Mouse (Mus musculus): ENCODE measurements around the gene Rab7b. TPM values are rescaled to one million over a fixed set of nuclear protein-coding genes. Genes with fewer than 3 reads are reported as not detected.

Rab7b gene
- total and polyA plus RNA-seq, 2 experiments from 2014 or later: 1.2 to 1.4 TPM

DNA sequence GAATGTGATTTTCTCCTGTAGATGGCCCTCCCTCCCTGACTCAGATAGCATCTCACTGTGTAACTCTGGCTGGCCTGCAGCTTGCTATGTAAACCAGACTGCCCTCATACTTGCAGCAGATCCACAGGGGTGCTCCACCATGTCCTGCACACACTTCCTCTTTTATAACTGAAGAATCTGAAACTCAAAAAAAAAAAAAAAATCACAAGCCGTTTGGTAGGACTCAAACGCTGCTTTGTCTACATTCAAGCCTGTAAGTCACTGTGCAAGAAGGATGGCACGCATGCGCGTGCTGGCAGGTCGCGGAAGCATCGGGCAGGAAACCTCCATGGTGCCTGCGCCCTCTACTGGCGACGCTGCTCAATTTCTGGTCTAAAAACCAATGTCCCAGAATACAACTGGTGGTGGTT is 30.5 kb upstream of the Rab7b start:
- H3K4me2 ChIP-seq (ENCODE audit: low read depth, low read length, poor library complexity, severe bottlenecking): peak overlapping the region; percentile 28
- H3K4me3 ChIP-seq (ENCODE audit: low read depth, low read length): peak overlapping the region; percentile 17; the same call in 1 of the 2 replicates
- no peaks in the 10 kb centered on the region for H3K36me3 ChIP-seq (ENCODE audit: insufficient read depth, low read length)
- no peaks in the 10 kb centered on the region for H3K27me3 ChIP-seq (ENCODE audit: insufficient read depth, low read length)
- peak overlapping the region; percentile 77 for H3K27ac ChIP-seq (ENCODE audit: low read depth, low read length)
- ATAC-seq (ENCODE audit: low FRiP score) (peak; percentile 90), DNase-seq (ENCODE audit: low spot score) (peak; percentile 98)
- peak; percentile 95 for TF ChIP-seq CTCF (IDR thresholded peaks at IDR 0.05)
- 0 out of 2 replicates have a peak, but pooled peaks cover 4% of the 10 kb centered on the region for H3K4me1 ChIP-seq (ENCODE audit: insufficient read depth, low read length)
- no peaks in the 10 kb centered on the region for H3K9me3 ChIP-seq (ENCODE audit: low read length)
- under 1% methylated on average over 11 of the region's 11 CpGs for WGBS
- H3K9ac ChIP-seq (replicated peaks; ENCODE audit: low read length, poor library complexity, severe bottlenecking): peak overlapping the region; percentile 51; the same call in 1 of the 2 replicates

DNA sequence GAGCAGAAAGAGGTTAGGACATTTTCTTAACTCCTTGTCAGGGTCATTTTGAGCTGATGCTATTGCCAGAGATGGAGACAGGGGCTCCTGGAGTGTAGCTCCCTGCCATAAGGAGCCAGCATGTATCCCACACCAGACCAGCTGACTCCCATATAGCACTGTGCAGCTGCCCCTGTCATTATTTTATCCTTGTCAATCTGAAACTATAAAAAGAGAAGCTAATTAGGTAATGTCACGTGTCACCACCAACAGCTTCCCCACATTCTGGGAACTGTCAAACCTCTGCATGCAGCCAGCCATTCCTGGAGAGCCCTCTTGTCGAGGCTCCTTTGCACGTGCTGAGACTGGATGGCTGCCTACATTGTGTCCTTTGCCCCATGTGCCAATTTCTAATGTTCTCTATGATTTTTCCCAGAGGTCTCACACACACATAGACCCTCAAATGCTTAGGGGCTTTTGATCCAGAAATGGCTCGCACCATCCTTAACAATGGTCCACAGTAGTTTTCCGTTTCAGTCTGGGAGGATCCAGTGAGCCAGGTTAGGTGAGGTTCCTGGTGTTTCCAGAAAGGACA is 28.9 kb upstream of the Rab7b start:
- no peak overlapping the region for H3K27ac ChIP-seq (ENCODE audit: low read depth, low read length)
- 77% methylated on average over 5 of the region's 5 CpGs for WGBS
- TF ChIP-seq CTCF (IDR thresholded peaks at IDR 0.05): no peak
- H3K4me2 ChIP-seq (ENCODE audit: low read depth, low read length, poor library complexity, severe bottlenecking): no peak overlapping the region
- H3K9ac ChIP-seq (replicated peaks; ENCODE audit: low read length, poor library complexity, severe bottlenecking): no peak overlapping the region
- no peak for DNase-seq (ENCODE audit: low spot score)
- no peak overlapping the region for H3K4me3 ChIP-seq (ENCODE audit: low read depth, low read length)
- H3K9me3 ChIP-seq (ENCODE audit: low read length): no peaks in the 10 kb centered on the region
- no peaks in the 10 kb centered on the region for H3K36me3 ChIP-seq (ENCODE audit: insufficient read depth, low read length)
- H3K27me3 ChIP-seq (ENCODE audit: insufficient read depth, low read length): no peaks in the 10 kb centered on the region
- no peak for ATAC-seq (ENCODE audit: low FRiP score)
- H3K4me1 ChIP-seq (ENCODE audit: insufficient read depth, low read length): 0 out of 2 replicates have a peak, but pooled peaks cover 4% of the 10 kb centered on the region

DNA sequence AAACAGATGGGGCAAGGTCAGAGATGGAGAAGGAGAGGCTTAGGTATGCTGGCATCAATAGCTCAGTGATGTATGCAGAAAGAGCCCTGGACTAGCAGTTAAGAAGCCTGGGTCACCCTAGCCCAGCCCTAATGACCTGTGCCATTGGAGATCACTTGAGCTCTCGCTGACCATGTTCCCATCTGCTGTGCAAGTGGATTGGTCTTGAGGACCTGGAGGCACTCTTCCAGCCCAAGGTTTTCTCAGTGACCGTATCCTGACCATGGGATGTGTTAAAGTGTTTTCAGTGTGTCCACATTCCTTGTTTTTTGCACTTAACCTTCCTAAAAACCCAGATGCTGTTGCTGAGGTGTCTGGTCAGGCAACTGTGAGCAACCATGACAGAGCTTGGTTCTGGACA is 28.2 kb upstream of the Rab7b start:
- Histone ChIP-seq H3K36me3 (ENCODE audit: insufficient read depth, low read length) (no peaks in the 10 kb centered on the region), H3K9me3 (ENCODE audit: low read length) (no peaks in the 10 kb centered on the region), H3K4me3 (ENCODE audit: low read depth, low read length) (no peak overlapping the region), H3K4me1 (ENCODE audit: insufficient read depth, low read length) (0 out of 2 replicates have a peak, but pooled peaks cover 4% of the 10 kb centered on the region), H3K4me2 (ENCODE audit: low read depth, low read length, poor library complexity, severe bottlenecking) (no peak overlapping the region), H3K27me3 (ENCODE audit: insufficient read depth, low read length) (no peaks in the 10 kb centered on the region), H3K27ac (ENCODE audit: low read depth, low read length) (no peak overlapping the region), H3K9ac (replicated peaks; ENCODE audit: low read length, poor library complexity, severe bottlenecking) (no peak overlapping the region)
- 89% methylated on average over 2 of the region's 2 CpGs for WGBS
- TF ChIP-seq CTCF (IDR thresholded peaks at IDR 0.05): no peak
- ATAC-seq (ENCODE audit: low FRiP score): no peak
- DNase-seq (ENCODE audit: low spot score): no peak

DNA sequence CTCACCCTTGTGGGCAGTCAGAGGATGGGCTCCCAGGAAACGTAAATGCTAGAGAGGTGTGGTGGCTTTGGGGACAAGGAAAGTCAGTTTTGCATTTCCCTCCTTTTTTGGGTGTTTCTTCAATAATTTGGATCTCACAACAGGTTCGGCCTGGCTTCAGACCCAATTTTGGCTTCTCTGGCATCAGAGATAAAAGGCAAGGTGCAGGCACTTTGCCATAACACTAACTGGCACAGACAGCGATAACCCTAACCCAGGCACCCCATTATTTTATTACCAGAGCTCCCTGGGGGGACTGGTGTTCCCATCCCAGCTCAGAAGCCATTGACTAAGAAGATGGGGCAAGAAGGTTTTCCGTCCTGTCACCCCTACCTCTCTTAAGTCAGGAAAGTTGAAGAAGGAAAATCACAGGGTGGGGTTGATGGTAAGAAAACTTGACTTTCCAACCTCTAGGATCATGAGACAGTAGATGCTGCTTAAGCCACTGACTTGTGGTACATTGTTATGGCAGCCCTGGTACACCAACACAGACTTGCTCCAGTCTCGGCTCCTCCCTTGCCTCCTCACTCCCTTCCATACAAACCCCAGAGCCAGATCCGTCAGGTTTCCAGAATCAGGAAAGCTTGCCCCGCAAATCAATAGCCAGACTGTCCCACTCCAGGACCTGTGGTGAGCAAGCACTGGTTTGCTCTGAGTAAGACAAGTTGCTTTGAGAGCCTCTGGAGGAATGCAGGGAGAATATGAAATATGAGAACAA is 27.6 kb upstream of the Rab7b start:
- DNase-seq (ENCODE audit: low spot score) (no peak), ATAC-seq (ENCODE audit: low FRiP score) (no peak)
- Histone ChIP-seq H3K27me3 (ENCODE audit: insufficient read depth, low read length) (no peaks in the 10 kb centered on the region), H3K9me3 (ENCODE audit: low read length) (no peaks in the 10 kb centered on the region), H3K4me1 (ENCODE audit: insufficient read depth, low read length) (0 out of 2 replicates have a peak, but pooled peaks cover 4% of the 10 kb centered on the region), H3K4me2 (ENCODE audit: low read depth, low read length, poor library complexity, severe bottlenecking) (no peak overlapping the region), H3K9ac (replicated peaks; ENCODE audit: low read length, poor library complexity, severe bottlenecking) (no peak overlapping the region), H3K4me3 (ENCODE audit: low read depth, low read length) (no peak overlapping the region), H3K27ac (ENCODE audit: low read depth, low read length) (no peak overlapping the region), H3K36me3 (ENCODE audit: insufficient read depth, low read length) (no peaks in the 10 kb centered on the region)
- 79% methylated on average over 7 of the region's 7 CpGs for WGBS
- TF ChIP-seq CTCF (IDR thresholded peaks at IDR 0.05): no peak

DNA sequence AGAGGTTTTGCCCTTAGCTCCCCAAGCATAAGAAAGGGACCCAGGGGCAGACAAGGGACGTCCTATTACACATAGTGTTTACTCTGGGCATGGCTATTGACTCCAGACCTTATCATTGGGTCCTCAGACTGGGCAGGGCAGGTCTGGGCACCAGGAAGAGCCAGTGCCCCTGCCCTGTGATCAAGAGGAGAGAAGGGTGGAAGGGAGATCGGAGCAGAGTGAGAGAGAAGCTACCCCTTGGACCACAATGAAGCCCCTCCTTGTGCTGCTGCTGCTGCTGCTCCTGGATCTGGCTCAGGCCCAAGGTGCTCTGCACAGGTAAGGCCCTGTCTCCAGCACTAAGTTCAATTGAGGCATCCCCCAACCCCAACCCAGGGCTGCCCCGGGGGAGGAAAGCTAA is 26.7 kb upstream of the Rab7b start:
- Histone ChIP-seq H3K4me1 (ENCODE audit: insufficient read depth, low read length) (0 out of 2 replicates have a peak, but pooled peaks cover 4% of the 10 kb centered on the region), H3K36me3 (ENCODE audit: insufficient read depth, low read length) (no peaks in the 10 kb centered on the region), H3K9ac (replicated peaks; ENCODE audit: low read length, poor library complexity, severe bottlenecking) (no peak overlapping the region), H3K4me3 (ENCODE audit: low read depth, low read length) (no peak overlapping the region), H3K27ac (ENCODE audit: low read depth, low read length) (no peak overlapping the region), H3K4me2 (ENCODE audit: low read depth, low read length, poor library complexity, severe bottlenecking) (no peak overlapping the region), H3K27me3 (ENCODE audit: insufficient read depth, low read length) (no peaks in the 10 kb centered on the region), H3K9me3 (ENCODE audit: low read length) (no peaks in the 10 kb centered on the region)
- TF ChIP-seq CTCF (IDR thresholded peaks at IDR 0.05): no peak
- DNase-seq (ENCODE audit: low spot score) (no peak), ATAC-seq (ENCODE audit: low FRiP score) (no peak)
- WGBS: 77% methylated on average over 3 of the region's 3 CpGs
